Mouse (Mus musculus) left cerebral cortex, postnatal 4 days (tissue): ENCODE measurements around the gene Pola2. TPM values are rescaled to one million over a fixed set of nuclear protein-coding genes. Genes with fewer than 3 reads are reported as not detected.

Source experiments
- DNase-seq: peaks from one replicate; pipeline ENCODE4 v3.0.0-alpha.2; 2022
- intact Hi-C: fragments of 180-260 bp; cut with DNase I; formaldehyde crosslinking; loops from one replicate; pipeline ENCODE4 v1.15.1; 2025
- total RNA-seq, 2 experiments: library from RNA; stranded (reverse); gene quantifications; 2 replicates each; pipeline ENCODE4 v1.2.3; 2021

Gene Pola2
- total RNA-seq, 2 experiments from 2014 or later, result 14.3 to 16.4 TPM

DNA sequence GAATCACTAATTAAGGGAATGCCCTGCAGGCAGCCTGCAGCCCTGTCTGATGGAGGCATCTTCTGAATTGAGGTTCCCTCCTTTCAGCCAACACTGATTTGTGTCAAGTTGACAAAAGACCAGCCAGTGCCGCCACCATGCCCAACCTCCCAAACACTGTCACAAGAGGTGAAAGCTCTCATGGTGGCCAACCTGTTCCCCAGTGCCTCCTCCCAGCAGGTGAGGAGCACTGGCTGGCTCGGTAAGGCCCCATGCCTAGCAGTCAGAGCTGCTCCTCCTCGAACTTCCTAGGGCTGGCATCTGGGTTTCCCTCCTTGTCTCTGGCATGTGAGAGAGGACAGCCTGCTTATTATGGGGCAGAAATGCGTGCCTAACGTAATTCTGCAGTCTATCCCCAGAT is 24.3 kb downstream of the Pola2 start:
- intact Hi-C loops, result no loop called here
- no peak for DNase-seq

GRCm38 (mm10) chr19:5938516-5938915 is 25.5 kb downstream of the Pola2 start:
- no peak for DNase-seq
- intact Hi-C loops, result no loop called here

- no peak for DNase-seq
Observed at GRCm38 (mm10) chr19:5937836-5938406, 26.1 kb downstream of the Pola2 start.

DNA sequence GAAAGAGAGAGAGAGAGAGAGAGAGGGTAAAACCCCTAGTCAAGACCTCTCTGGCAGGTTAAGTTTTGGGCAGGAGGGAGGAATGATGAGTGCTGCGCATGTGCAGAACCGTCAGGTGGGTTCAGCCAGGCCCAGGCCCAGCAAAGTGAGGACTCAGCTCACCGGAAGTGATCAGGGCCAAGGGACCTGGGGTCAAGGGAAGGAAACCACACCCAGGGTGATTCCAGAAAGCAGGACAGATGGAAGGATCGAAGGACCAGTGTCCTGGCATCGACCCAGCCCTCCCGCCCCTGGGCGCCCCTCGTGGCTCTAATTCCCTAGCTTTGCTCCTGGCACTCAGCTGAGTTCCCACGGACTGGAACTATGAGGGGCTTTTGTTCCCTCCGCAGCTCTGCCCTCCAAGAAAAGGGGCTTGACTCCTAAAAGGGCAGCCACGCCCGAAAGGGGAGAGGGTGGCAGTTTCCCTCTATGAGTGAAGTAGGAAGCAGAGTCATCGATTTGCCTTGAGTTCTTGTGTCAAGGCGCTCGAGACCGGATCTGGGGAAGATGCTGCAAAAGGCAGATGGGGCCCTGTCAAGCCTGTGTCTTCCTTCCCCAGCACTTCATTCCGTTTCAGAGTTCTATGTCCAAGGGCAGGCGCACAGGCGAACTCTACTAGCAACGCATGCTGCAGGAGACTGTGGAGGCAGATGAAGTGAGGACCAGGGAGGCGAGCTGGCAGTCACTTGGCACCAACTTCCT is 26.7 kb downstream of the Pola2 start:
- no peak for DNase-seq
- intact Hi-C loops, result no loop called here

More at GRCm38 (mm10) chr19:5937836-5938406, 26.1 kb downstream of the Pola2 start:
- intact Hi-C loops, result no loop called here

- intact Hi-C loops, result no loop called here
- no peak for DNase-seq
Observed at GRCm38 (mm10) chr19:5935691-5936090, 28.3 kb downstream of the Pola2 start.

DNA sequence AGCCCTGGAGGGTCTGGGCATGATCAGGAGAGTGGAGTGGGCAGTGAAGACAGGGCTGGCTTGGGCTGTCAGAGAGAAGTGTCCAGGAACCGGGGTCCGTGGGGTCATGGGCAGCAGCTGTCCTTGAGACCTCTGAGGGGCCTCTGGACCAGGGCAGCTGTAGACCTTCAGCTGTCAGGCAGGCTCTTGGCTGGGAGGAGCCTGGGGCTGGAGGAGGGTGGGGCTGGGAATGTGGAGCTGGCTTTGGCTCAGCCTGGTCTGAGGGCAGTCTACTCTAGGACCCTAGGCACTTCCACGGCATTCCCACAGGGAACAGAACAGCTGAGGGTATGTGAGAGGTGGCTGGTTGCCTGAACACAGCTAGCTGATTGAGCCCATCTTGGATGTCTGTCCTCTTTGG is 28.7 kb downstream of the Pola2 start:
- intact Hi-C loops, result no loop called here
- no peak for DNase-seq

GRCm38 (mm10) chr19:5929634-5930596 is 34.1 kb downstream of the Pola2 start:
- intact Hi-C loops, result no loop called here
- peak; percentile 40 for DNase-seq

DNA sequence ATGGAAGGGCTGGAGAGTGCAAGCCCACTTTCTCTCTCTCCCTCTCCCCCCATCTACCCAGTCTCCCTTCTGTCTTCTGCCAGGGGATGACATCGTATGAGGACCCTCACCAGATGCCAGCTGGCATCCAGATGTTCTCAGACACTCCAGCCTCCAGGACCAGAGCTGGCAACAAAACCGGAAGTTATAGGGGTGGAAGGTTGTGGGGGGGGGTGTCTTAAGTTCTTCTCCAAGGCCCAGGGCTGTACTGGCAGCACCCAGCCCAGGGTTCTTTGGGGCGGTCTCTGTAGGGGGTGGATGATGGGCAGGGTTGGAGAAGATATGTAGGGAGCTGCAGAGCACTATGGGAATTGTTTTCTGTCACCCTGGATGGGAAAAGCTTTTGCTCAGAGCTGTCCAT is 35.5 kb downstream of the Pola2 start:
- no peak for DNase-seq
- intact Hi-C loops, result no loop called here

- no peak for DNase-seq
- intact Hi-C loops, result no loop called here
Observed at GRCm38 (mm10) chr19:5928104-5928503, 35.9 kb downstream of the Pola2 start.

DNA sequence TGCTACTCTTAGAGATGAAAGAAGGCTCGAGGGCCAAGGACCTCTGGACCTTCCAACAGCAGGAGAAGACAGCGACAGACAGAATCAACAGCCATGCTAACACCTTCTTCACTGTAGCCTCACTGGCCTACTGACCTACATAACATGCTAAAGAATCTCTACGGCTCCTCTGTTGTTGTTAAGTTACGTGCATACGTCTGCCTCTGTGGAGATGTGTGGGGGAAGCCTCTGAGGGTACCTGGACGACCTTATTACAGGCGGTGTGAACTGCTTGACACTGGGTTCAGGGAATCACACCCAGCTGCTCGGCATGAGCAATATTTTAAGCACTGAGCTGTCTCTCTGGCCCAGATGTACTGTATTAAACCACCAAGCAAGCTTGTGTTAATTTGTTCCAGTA is 36.5 kb downstream of the Pola2 start:
- no peak for DNase-seq
- intact Hi-C loops, result no loop called here

DNA sequence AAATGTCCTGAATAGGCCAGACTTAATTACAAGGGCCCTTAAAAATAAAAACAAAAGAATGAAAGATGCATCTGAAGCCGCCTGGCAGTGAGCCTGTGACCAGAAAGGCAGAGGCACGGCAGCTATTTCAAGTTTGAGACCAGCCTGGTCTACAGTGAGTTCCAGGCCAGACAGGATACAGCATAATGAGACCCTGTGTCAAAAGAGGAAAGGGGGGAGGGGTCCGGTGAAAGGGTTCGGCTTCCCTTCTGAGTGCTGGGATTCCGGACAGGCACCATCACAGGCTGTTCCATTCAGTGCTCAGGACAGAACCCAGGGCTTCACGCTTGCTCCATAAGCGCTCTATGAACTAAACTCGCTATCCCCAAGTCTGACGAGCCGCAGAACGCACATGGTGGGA is 37.0 kb downstream of the Pola2 start:
- DNase-seq, result no peak
- intact Hi-C loops, result no loop called here

DNA sequence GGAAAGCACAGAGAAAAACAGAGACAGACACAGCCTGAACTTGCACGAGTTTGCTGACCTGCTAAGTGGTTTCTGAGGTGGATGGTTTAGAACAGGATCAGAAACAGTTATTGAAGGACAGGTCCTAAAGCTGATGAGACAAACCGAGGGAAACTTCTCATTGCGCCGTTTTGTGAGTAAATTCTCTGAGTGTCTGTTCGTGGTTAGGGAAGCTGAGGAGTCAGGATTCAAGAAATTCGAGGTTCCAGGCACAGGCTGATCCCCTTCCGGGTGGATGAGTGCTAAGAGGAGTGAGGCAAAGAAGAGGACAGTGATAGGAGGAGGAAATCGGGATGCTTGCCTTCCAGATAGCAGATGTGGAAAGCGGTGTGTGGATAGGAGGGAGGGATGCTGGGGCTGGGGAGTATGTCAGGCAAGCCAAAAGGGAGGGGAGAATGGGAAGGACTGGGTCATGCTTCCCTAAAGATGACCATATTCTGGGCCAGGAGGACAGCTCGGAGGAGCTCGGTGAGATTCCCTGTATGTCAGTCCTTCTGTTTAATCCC is 38.6 kb downstream of the Pola2 start:
- DNase-seq, result no peak
- intact Hi-C loops, result no loop called here

GRCm38 (mm10) chr19:5924713-5925093 is 39.3 kb downstream of the Pola2 start, which contains the start of gene Cdc42ep2:
Gene Cdc42ep2, minus strand, starts transcription at chr19:5924816.
- peak; percentile 97 for DNase-seq
- intact Hi-C loops, result loop anchor here (5.0 kb wide), 1 partner anchor 33 kb away; no protein-coding TSS in a partner anchor

DNA sequence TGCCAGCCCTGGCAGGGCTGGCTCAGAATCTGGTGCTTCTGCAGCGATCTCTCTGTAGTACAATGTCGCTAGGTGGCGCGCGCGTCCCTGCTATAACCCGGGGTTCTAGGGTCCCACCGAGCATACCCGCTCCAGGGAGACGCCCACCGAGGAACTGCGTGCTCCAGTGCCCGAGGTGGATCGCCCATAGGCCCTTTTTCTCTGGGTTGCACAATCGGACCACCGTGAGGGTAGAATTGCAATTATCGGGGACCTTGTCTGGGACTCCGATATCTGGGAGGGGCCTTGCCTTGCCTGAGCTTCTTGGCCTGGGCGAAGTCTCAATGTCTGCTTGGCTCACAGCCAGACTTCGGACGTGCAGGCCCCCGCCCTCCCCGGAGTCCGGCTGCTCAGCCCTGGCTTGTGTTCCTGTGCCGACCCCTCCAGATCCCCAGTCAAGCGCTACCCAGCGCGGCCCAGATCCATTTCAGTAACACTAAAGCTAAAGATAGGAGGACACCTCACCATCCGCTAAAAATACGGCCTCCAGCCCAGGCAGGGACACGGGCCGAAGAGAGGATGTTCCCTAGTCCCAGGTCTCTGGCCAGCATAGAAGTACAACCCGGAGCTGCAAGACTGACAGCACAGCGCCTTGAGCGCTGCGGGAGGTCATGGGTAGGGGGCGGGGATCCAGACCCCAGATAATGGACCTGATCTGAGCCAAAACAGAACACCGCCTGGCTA is 39.9 kb downstream of the Pola2 start:
- peak; percentile 98 for DNase-seq
- intact Hi-C loops, result loop anchor here (5.0 kb wide), 1 partner anchor 33 kb away; no protein-coding TSS in a partner anchor

GRCm38 (mm10) chr19:5922963-5923362 is 41.0 kb downstream of the Pola2 start:
- DNase-seq, result no peak

GRCm38 (mm10) chr19:5922119-5922942 is 41.7 kb downstream of the Pola2 start:
- intact Hi-C loops, result loop anchor here (5.0 kb wide), 1 partner anchor 35 kb away; no protein-coding TSS in a partner anchor

More at GRCm38 (mm10) chr19:5922963-5923362, 41.0 kb downstream of the Pola2 start:
- intact Hi-C loops, result loop anchor here (5.0 kb wide), 1 partner anchor 34 kb away; no protein-coding TSS in a partner anchor

DNA sequence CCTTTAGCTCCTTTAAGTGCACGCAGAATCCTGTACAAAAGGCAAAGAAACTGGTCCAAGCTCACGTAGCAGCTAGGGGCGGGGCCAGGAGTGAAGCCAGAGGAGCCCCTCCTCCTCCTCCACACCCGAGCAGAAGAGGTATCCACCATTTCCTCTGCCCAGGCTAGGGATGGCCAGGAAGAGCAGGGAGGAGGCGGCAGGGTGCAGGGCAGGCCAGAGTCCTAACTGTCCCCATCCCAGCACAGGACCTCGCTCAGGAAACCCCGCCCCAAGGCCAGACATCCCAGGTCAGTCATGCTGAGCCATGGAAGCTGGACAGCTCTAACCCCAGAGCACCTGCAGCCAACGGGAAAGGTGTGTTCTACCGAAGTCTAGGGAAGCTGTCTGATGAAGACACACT is 42.3 kb downstream of the Pola2 start:
- no peak for DNase-seq
- intact Hi-C loops, result loop anchor here (5.0 kb wide), 1 partner anchor 36 kb away; no protein-coding TSS in a partner anchor

More at GRCm38 (mm10) chr19:5922119-5922942, 41.7 kb downstream of the Pola2 start:
- DNase-seq, result no peak

DNA sequence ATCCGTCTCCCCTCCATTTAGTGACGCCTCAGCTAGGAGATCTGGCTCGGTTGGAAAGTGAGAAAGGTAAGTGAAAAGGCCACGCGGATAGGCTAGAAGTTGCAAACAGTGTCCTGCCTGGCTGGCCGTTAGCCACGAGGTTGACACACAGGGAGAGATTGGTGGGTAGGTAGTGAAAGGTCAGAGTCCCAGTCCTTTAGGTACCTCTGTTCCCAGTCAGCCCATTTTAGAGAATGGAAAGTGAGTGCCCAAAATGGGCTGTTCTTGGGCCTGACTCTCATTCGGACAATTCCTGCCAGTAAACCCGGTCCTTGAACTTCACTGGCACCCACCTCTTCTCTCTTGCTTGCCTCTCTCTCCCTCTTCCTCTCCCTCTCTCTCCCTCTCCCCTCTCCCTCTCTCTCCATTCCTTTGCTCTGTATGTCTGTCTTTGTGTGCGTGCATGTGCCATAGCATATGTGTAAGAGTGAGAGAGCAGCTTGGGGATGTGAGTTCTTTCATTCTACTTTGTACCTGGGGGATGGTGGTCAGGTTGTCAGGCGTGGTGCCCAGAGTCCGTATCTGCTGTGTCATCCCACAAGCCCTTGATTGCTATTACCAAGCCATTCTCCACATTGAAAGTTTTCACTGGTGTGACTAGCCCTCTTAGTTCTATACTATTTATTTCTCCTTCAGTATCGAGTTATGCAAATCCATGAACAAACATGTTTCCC is 50.8 kb downstream of the Pola2 start, which contains the start of gene Dpf2:
Dpf2 (minus strand) TSS at position 4 of the 713 bp plus-strand sequence.
- DNase-seq, result no peak
- intact Hi-C loops, result no loop called here
